ENCODE assay signal across 12 mouse cellular contexts in genomic region chr1:134804373-134804772, GRCm38 (mm10).
A peak's percentile ranks its signal among the peaks of the same experiment; 100 is the strongest.
DNase-seq lines count a peak whose midpoint lies in the region; ATAC-seq and TF ChIP-seq lines count a peak whose summit lies in the region.
"Had no signal": no experiment of that assay in that cellular context is flagged by ENCODE, and none has a peak within 500 bp of the region (broad histone marks: within the 10 kb centered on the region; RNA-seq: fewer than 3 reads in every experiment).

No protein-coding gene starts in this region.

- H3K4me2 ChIP-seq in forebrain, embryonic 11.5 days (ENCODE audit: low read depth, low read length, severe bottlenecking): no peak overlapping the region
- H3K4me2 ChIP-seq in intestine, embryonic 15.5 days (replicated peaks): peak overlapping the region; percentile 48
- peak overlapping the region; percentile 55 for H3K4me2 ChIP-seq in stomach, postnatal 0 days (replicated peaks; ENCODE audit: low read depth)
- H3K4me2 ChIP-seq: hindbrain, embryonic 14.5 days; midbrain, embryonic 13.5 days had no signal

- H3K9me3 ChIP-seq in forebrain, embryonic 10.5 days: peaks cover 4% of the 10 kb centered on the region
- H3K9me3 ChIP-seq in forebrain, embryonic 11.5 days (ENCODE audit: control insufficient read depth, low read length): no peaks in the 10 kb centered on the region
- no peaks in the 10 kb centered on the region for H3K9me3 ChIP-seq in intestine, embryonic 15.5 days
- no peaks in the 10 kb centered on the region for H3K9me3 ChIP-seq in stomach, postnatal 0 days (ENCODE audit: control insufficient read depth, low read length)
- H3K9me3 ChIP-seq: midbrain, embryonic 13.5 days had no signal

- H3K36me3 ChIP-seq in forebrain, embryonic 10.5 days (replicated peaks): peaks cover 5% of the 10 kb centered on the region
- no peaks in the 10 kb centered on the region for H3K36me3 ChIP-seq in forebrain, embryonic 11.5 days (ENCODE audit: control insufficient read depth, insufficient read depth, low read length)
- no peaks in the 10 kb centered on the region for H3K36me3 ChIP-seq in intestine, embryonic 15.5 days
- no peaks in the 10 kb centered on the region for H3K36me3 ChIP-seq in stomach, postnatal 0 days (ENCODE audit: control insufficient read depth, insufficient read depth, low read length)

- TF ChIP-seq CTCF in stomach, postnatal 0 days (IDR thresholded peaks at IDR 0.05; ENCODE audit: low read depth): no peak

- ATAC-seq in forebrain, embryonic 11.5 days (replicated peaks; ENCODE audit: low FRiP score): no peak
- ATAC-seq in intestine, embryonic 15.5 days: no peak
- no peak for ATAC-seq in stomach, postnatal 0 days (ENCODE audit: low FRiP score, low TSS enrichment)
- ATAC-seq: midbrain, embryonic 13.5 days had no signal

- H3K27ac ChIP-seq in forebrain, embryonic 10.5 days: peak overlapping the region; percentile 60; the same call in 1 of the 2 replicates
- H3K27ac ChIP-seq in forebrain, embryonic 11.5 days (ENCODE audit: low read depth, low read length): no peak overlapping the region
- peak overlapping the region; percentile 94 for H3K27ac ChIP-seq in intestine, embryonic 15.5 days
- peak overlapping the region; percentile 97 for H3K27ac ChIP-seq in stomach, postnatal 0 days (replicated peaks)
- H3K27ac ChIP-seq: hindbrain, embryonic 14.5 days; midbrain, embryonic 13.5 days had no signal

- no peaks in the 10 kb centered on the region for H3K27me3 ChIP-seq in forebrain, embryonic 10.5 days (ENCODE audit: poor library complexity, severe bottlenecking)
- H3K27me3 ChIP-seq in forebrain, embryonic 11.5 days (ENCODE audit: control insufficient read depth, insufficient read depth, low read length): no peaks in the 10 kb centered on the region
- no peaks in the 10 kb centered on the region for H3K27me3 ChIP-seq in intestine, embryonic 15.5 days (replicated peaks)
- H3K27me3 ChIP-seq in stomach, postnatal 0 days (ENCODE audit: control insufficient read depth, insufficient read depth, low read length): no peaks in the 10 kb centered on the region
- H3K27me3 ChIP-seq: midbrain, embryonic 13.5 days had no signal

- no peak for TF ChIP-seq EP300 in stomach, postnatal 0 days (optimal IDR thresholded peaks at IDR 0.05)

- no peak overlapping the region for H3K4me3 ChIP-seq in forebrain, embryonic 10.5 days
- no peak overlapping the region for H3K4me3 ChIP-seq in forebrain, embryonic 11.5 days (ENCODE audit: low read depth, low read length)
- no peak overlapping the region for H3K4me3 ChIP-seq in intestine, embryonic 15.5 days (replicated peaks)
- H3K4me3 ChIP-seq in stomach, postnatal 0 days (ENCODE audit: low read depth, low read length): peak overlapping the region; percentile 48; the same call in 1 of the 2 replicates
- H3K4me3 ChIP-seq: midbrain, embryonic 13.5 days had no signal

- H3K4me1 ChIP-seq in forebrain, embryonic 10.5 days: peaks cover 28% of the 10 kb centered on the region
- 0 out of 2 replicates have a peak, but pooled peaks cover 3% of the 10 kb centered on the region for H3K4me1 ChIP-seq in forebrain, embryonic 11.5 days (replicated peaks; ENCODE audit: control insufficient read depth, insufficient read depth, low read length)
- peaks cover 11% of the 10 kb centered on the region for H3K4me1 ChIP-seq in intestine, embryonic 15.5 days (replicated peaks)
- H3K4me1 ChIP-seq in stomach, postnatal 0 days (replicated peaks; ENCODE audit: control insufficient read depth, insufficient read depth): peaks cover 6% of the 10 kb centered on the region

- 62% methylated on average over 5 of the region's 5 CpGs for WGBS in forebrain, embryonic 10.5 days
- 41% methylated on average over 5 of the region's 5 CpGs for WGBS in forebrain, embryonic 11.5 days
- WGBS in intestine, embryonic 15.5 days: 39% methylated on average over 5 of the region's 5 CpGs
- WGBS in stomach, postnatal 0 days: 23% methylated on average over 5 of the region's 5 CpGs

- no peak for DNase-seq in forebrain, embryonic 10.5 days (ENCODE audit: extremely low spot score, low spot score)
- no peak for DNase-seq in forebrain, embryonic 11.5 days (ENCODE audit: low spot score)
- peak; percentile 34 for DNase-seq in urinary bladder, postnatal 14 days (ENCODE audit: low spot score)
- no peak for DNase-seq in urinary bladder, adult 18-20 months (ENCODE audit: low spot score in 2 of 2)
- no peak for DNase-seq in stomach, postnatal 0 days (ENCODE audit: low spot score)
- DNase-seq in retina, postnatal 1 day: no peak
- no peak for DNase-seq in adrenal gland, adult 8-10 months
- DNase-seq: cerebellum, adult 8-10 months; right cerebral cortex, postnatal 14 days had no signal

- H3K9ac ChIP-seq in forebrain, embryonic 11.5 days (ENCODE audit: low read length): no peak overlapping the region
- no peak overlapping the region for H3K9ac ChIP-seq in intestine, embryonic 15.5 days
- H3K9ac ChIP-seq in stomach, postnatal 0 days (ENCODE audit: low read length): peak overlapping the region; percentile 71
- H3K9ac ChIP-seq: hindbrain, embryonic 14.5 days; midbrain, embryonic 13.5 days had no signal
